ENCODE assay signal across 8 mouse cellular contexts in genomic region chr3:85573864-85574830, GRCm38 (mm10). TPM values are rescaled to one million over a fixed set of nuclear protein-coding genes. Genes with fewer than 3 reads are reported as not detected.
DNase-seq lines count a peak whose midpoint lies in the region; ATAC-seq lines count a peak whose summit lies in the region.

Gene Gatb, plus strand, starts transcription at chr3:85574119.

- no peaks in the 10 kb centered on the region for H3K36me3 ChIP-seq in heart, embryonic 10.5 days
- no peaks in the 10 kb centered on the region for H3K36me3 ChIP-seq in kidney, embryonic 15.5 days

- peak within 1 kb of the TSS; percentile 84 for H3K4me3 ChIP-seq in heart, embryonic 10.5 days
- H3K4me3 ChIP-seq in kidney, embryonic 15.5 days (replicated peaks) = peak within 1 kb of the TSS; percentile 74

- H3K27me3 ChIP-seq in heart, embryonic 10.5 days (ENCODE audit: insufficient read depth, poor library complexity, severe bottlenecking) = no peaks in the 10 kb centered on the region
- H3K27me3 ChIP-seq in kidney, embryonic 15.5 days = no peaks in the 10 kb centered on the region

- ATAC-seq in erythroblast, adult 5-6 weeks (replicated peaks; ENCODE audit: low FRiP score, poor library complexity, severe bottlenecking) = peak; percentile 100
- peak; percentile 100 for ATAC-seq in kidney, embryonic 15.5 days (replicated peaks; ENCODE audit: low FRiP score)
- peak; percentile 99 for ATAC-seq in monocyte, adult 5-6 weeks (replicated peaks; ENCODE audit: insufficient number of reproducible peaks, low FRiP score, low TSS enrichment, poor library complexity, severe bottlenecking)

- H3K9ac ChIP-seq in kidney, embryonic 15.5 days = peak within 1 kb of the TSS; percentile 73

- no peaks in the 10 kb centered on the region for H3K9me3 ChIP-seq in heart, embryonic 10.5 days
- H3K9me3 ChIP-seq in kidney, embryonic 15.5 days (replicated peaks) = no peaks in the 10 kb centered on the region

- peak within 1 kb of the TSS; percentile 83 for H3K4me2 ChIP-seq in kidney, embryonic 15.5 days

- H3K27ac ChIP-seq in heart, embryonic 10.5 days = peak within 1 kb of the TSS; percentile 96
- H3K27ac ChIP-seq in kidney, embryonic 15.5 days = peak within 1 kb of the TSS; percentile 63

- DNase-seq in B cell, adult 2 months = peak; percentile 94 to 97
- peak; percentile 100 for DNase-seq in brain, adult 2 months (ENCODE audit: low read depth, low spot score)
- peak; percentile 99 for DNase-seq in heart, embryonic 10.5 days (ENCODE audit: low spot score)
- peak; percentile 97 for DNase-seq in liver
- DNase-seq in spleen, postnatal 4 days (ENCODE audit: low spot score in 2 of 2) = peak; percentile 96 to 97

- 3% methylated on average over 41 of the region's 41 CpGs for WGBS in heart, embryonic 10.5 days
- 3% methylated on average over 41 of the region's 41 CpGs for WGBS in kidney, embryonic 15.5 days

- no peaks in the 10 kb centered on the region for H3K4me1 ChIP-seq in heart, embryonic 10.5 days
- peaks cover 7% of the 10 kb centered on the region; the same call in 1 of the 2 replicates for H3K4me1 ChIP-seq in kidney, embryonic 15.5 days

RNA-seq across cellular contexts. Expression of gene Gatb, which starts in this region (rescaled TPM):
- 6.1 TPM in 1 of 2 replicates, not detected in the other for total RNA-seq in erythroblast, adult 5-6 weeks (2015; ENCODE audit: low replicate concordance)
- total RNA-seq in erythroblast, adult 5-6 weeks (2017; ENCODE audit: low replicate concordance) = 3.9 and 4.6 TPM in 2 replicates
- 32.3 and 45.0 TPM in 2 replicates for polyA plus RNA-seq in heart, embryonic 10.5 days (2016; fragmentation: Nextera tagmentation; extraction: Ambion mirVana)
- 25.5 and 28.2 TPM in 2 replicates for polyA plus RNA-seq in kidney, embryonic 15.5 days (2015; fragmentation: Nextera tagmentation; extraction: Ambion mirVana)
- total RNA-seq in monocyte, adult 5-6 weeks (2017) = 2.3 to 7.2 TPM (median 4.9 TPM) in 3 replicates

Comparison
In these comparisons a context has a peak if more than half of its experiments do, and no peak if none do; other contexts are left out.
1. Peak in every context shown above with its lines: DNase-seq, ATAC-seq, H3K4me3 ChIP-seq and H3K27ac ChIP-seq.